Mouse (Mus musculus) MEL (cell line): Measurements from ENCODE around the gene Rab10. TPM values are rescaled to one million over a fixed set of nuclear protein-coding genes. Genes with fewer than 3 reads are reported as not detected.

ENCODE experiments used
- DNase-seq: peaks from one replicate; pipeline ENCODE4 v3.0.0; 2011; ENCODE audit warnings: low read depth, low spot score
- H3K27ac ChIP-seq: 2 replicates; pipeline ENCODE4 v1.5.1; 2012; ENCODE audit warnings: low read depth, mild to moderate bottlenecking, control low read depth, low read length, moderate library complexity; ENCODE audit not compliant: control insufficient read depth
- H3K27me3 ChIP-seq, 2 experiments: fragments of 150-350 bp in 1 of 2; sonication (generic) in 1 of 2; 2 replicates each; pipeline ENCODE4 v1.6.1; 2012; ENCODE audit warnings: low read length in 2 of 2, mild to moderate bottlenecking in 2 of 2, improper control_type of control experiment in 1 of 2, moderate library complexity in 1 of 2; ENCODE audit not compliant: insufficient read depth in 2 of 2, control insufficient read depth in 1 of 2
- H3K36me3 ChIP-seq, 2 experiments: 2 replicates each; pipeline ENCODE4 v1.6.1; 2012 to 2014; ENCODE audit warnings: low read length in 2 of 2, improper control_type of control experiment in 1 of 2, inconsistent platforms in 1 of 2, mild to moderate bottlenecking in 1 of 2; ENCODE audit not compliant: insufficient read depth in 2 of 2, control insufficient read depth in 1 of 2
- H3K4me1 ChIP-seq, 2 experiments: fragments of 150-350 bp in 1 of 2; sonication (generic) in 1 of 2; 2 replicates each; pipeline ENCODE4 v1.6.1; 2012; ENCODE audit warnings: low read length in 2 of 2, improper control_type of control experiment in 1 of 2, mild to moderate bottlenecking in 1 of 2; ENCODE audit not compliant: insufficient read depth in 2 of 2, control insufficient read depth in 1 of 2
- H3K4me3 ChIP-seq, 2 experiments: fragments of 150-350 bp in 1 of 2; sonication (generic) in 1 of 2; 2 replicates each; pipeline ENCODE4 v1.5.1; 2012; ENCODE audit warnings: low read depth in 2 of 2, low read length in 2 of 2, mild to moderate bottlenecking in 2 of 2, moderate library complexity in 2 of 2, control low read depth in 1 of 2, improper control_type of control experiment in 1 of 2; ENCODE audit not compliant: control insufficient read depth in 1 of 2, insufficient read depth in 1 of 2
- H3K79me2 ChIP-seq: 2 replicates; pipeline ENCODE4 v1.6.1; 2012; ENCODE audit warnings: mild to moderate bottlenecking, low read length, moderate library complexity; ENCODE audit not compliant: control insufficient read depth, poor library complexity, insufficient read depth
- H3K9ac ChIP-seq: 2 replicates; pipeline ENCODE4 v1.6.1; 2012; ENCODE audit warnings: low read depth, mild to moderate bottlenecking, control low read depth, low read length, moderate library complexity; ENCODE audit not compliant: control insufficient read depth, poor library complexity, severe bottlenecking
- H3K9me3 ChIP-seq: fragments of 150-350 bp; sonication (generic); replicated peaks from 2 replicates; pipeline ENCODE4 v1.6.1; 2012; ENCODE audit warnings: mild to moderate bottlenecking, low read length, improper control_type of control experiment, moderate library complexity; ENCODE audit not compliant: insufficient read depth
- BHLHE40 ChIP-seq: IDR thresholded peaks from 2 replicates; pipeline ENCODE4 v1.6.1; 2012; ENCODE audit warnings: low read depth, mild to moderate bottlenecking, inconsistent platforms, low read length, improper control_type of control experiment, borderline replicate concordance
- CHD2 ChIP-seq: IDR thresholded peaks from 2 replicates; pipeline ENCODE4 v1.6.1; 2011; ENCODE audit warnings: low read length, improper control_type of control experiment
- CTCF ChIP-seq, 3 experiments: IDR thresholded peaks in 2 of 3; conservative IDR thresholded peaks in 1 of 3; 2 replicates each; pipeline ENCODE4 v1.5.1; 2011 to 2012; ENCODE audit warnings: low read length in 3 of 3, low read depth in 2 of 3, mild to moderate bottlenecking in 2 of 3, improper control_type of control experiment in 1 of 3, inconsistent platforms in 1 of 3, mixed read lengths in 1 of 3, moderate library complexity in 1 of 3; ENCODE audit not compliant: control insufficient read depth in 1 of 3, insufficient read depth in 1 of 3, poor library complexity in 1 of 3, severe bottlenecking in 1 of 3
- ELF1 ChIP-seq: IDR thresholded peaks from 2 replicates; pipeline ENCODE4 v1.6.1; 2014; ENCODE audit warnings: low read depth, mild to moderate bottlenecking, inconsistent platforms, low read length, improper control_type of control experiment, moderate library complexity
- EP300 ChIP-seq, 2 experiments: IDR thresholded peaks; 2 replicates each; pipeline ENCODE4 v1.6.1; 2011; ENCODE audit warnings: improper control_type of control experiment in 2 of 2, low read length in 2 of 2, low read depth in 1 of 2, mild to moderate bottlenecking in 1 of 2
- ETS1 ChIP-seq: IDR thresholded peaks from 2 replicates; pipeline ENCODE4 v1.6.1; 2012; ENCODE audit warnings: low read depth, mild to moderate bottlenecking, inconsistent platforms, low read length, improper control_type of control experiment, moderate library complexity
- GABPA ChIP-seq: IDR thresholded peaks from 2 replicates; pipeline ENCODE4 v1.6.1; 2012; ENCODE audit warnings: low read depth, mild to moderate bottlenecking, inconsistent platforms, low read length, improper control_type of control experiment, moderate library complexity
- GATA1 ChIP-seq: IDR thresholded peaks from 2 replicates; pipeline ENCODE4 v1.6.1; 2011; ENCODE audit warnings: low read depth, low read length, improper control_type of control experiment
- HCFC1 ChIP-seq: IDR thresholded peaks from 2 replicates; pipeline ENCODE4 v1.6.1; 2012; ENCODE audit warnings: low read depth, mild to moderate bottlenecking, inconsistent platforms, low read length, improper control_type of control experiment, moderate library complexity
- JUND ChIP-seq: IDR thresholded peaks from 2 replicates; pipeline ENCODE4 v1.6.1; 2011; ENCODE audit warnings: low read depth, mild to moderate bottlenecking, improper control_type of control experiment, low read length
- MAFK ChIP-seq: IDR thresholded peaks from 2 replicates; pipeline ENCODE4 v1.6.1; 2011; ENCODE audit warnings: low read depth, mild to moderate bottlenecking, low read length, improper control_type of control experiment, borderline replicate concordance
- MAX ChIP-seq: IDR thresholded peaks from 2 replicates; pipeline ENCODE4 v1.6.1; 2011; ENCODE audit warnings: low read length, improper control_type of control experiment
- MAZ ChIP-seq: IDR thresholded peaks from 2 replicates; pipeline ENCODE4 v1.6.1; 2012; ENCODE audit warnings: low read depth, mild to moderate bottlenecking, inconsistent platforms, low read length, improper control_type of control experiment
- MXI1 ChIP-seq: IDR thresholded peaks from 2 replicates; pipeline ENCODE4 v1.6.1; 2011; ENCODE audit warnings: mild to moderate bottlenecking, low read depth, low read length, improper control_type of control experiment
- MYB ChIP-seq: IDR thresholded peaks from 2 replicates; pipeline ENCODE4 v1.6.1; 2011; ENCODE audit warnings: mild to moderate bottlenecking, low read depth, low read length, improper control_type of control experiment
- MYC ChIP-seq: IDR thresholded peaks from 2 replicates; pipeline ENCODE4 v1.6.1; 2011; ENCODE audit warnings: low read depth, mild to moderate bottlenecking, low read length, improper control_type of control experiment, moderate library complexity
- NELFE ChIP-seq: IDR thresholded peaks from 2 replicates; pipeline ENCODE4 v1.6.1; 2011; ENCODE audit warnings: low read depth, low read length, improper control_type of control experiment
- NRF1 ChIP-seq: IDR thresholded peaks from 2 replicates; pipeline ENCODE4 v1.6.1; 2014; ENCODE audit warnings: low read depth, mild to moderate bottlenecking, inconsistent platforms, low read length, improper control_type of control experiment, moderate library complexity; ENCODE audit not compliant: poor library complexity, insufficient read depth, severe bottlenecking
- POLR2A ChIP-seq, 2 experiments: IDR thresholded peaks; 2 replicates each; pipeline ENCODE4 v1.6.1; 2011 to 2012; ENCODE audit warnings: low read length in 2 of 2, mild to moderate bottlenecking in 2 of 2, control low read depth in 1 of 2, improper control_type of control experiment in 1 of 2, low read depth in 1 of 2, moderate library complexity in 1 of 2; ENCODE audit not compliant: control insufficient read depth in 1 of 2, insufficient read depth in 1 of 2, poor library complexity in 1 of 2
- POLR2AphosphoS2 ChIP-seq: IDR thresholded peaks from 2 replicates; pipeline ENCODE4 v1.6.1; 2011; ENCODE audit warnings: low read length, improper control_type of control experiment
- POLR2AphosphoS5 ChIP-seq: IDR thresholded peaks from 2 replicates; pipeline ENCODE4 v1.6.1; 2012; ENCODE audit warnings: low read depth, borderline replicate concordance, mild to moderate bottlenecking, inconsistent platforms, low read length, moderate library complexity, mixed read lengths
- RAD21 ChIP-seq: IDR thresholded peaks from 2 replicates; pipeline ENCODE4 v1.6.1; 2011; ENCODE audit warnings: mild to moderate bottlenecking, low read depth, low read length, improper control_type of control experiment
- RCOR1 ChIP-seq: IDR thresholded peaks from 2 replicates; pipeline ENCODE4 v1.6.1; 2012; ENCODE audit warnings: low read depth, mild to moderate bottlenecking, inconsistent platforms, low read length, improper control_type of control experiment
- SIN3A ChIP-seq: IDR thresholded peaks from 2 replicates; pipeline ENCODE4 v1.6.1; 2012; ENCODE audit warnings: low read length, improper control_type of control experiment, inconsistent platforms
- SMC3 ChIP-seq: IDR thresholded peaks from 2 replicates; pipeline ENCODE4 v1.6.1; 2011; ENCODE audit warnings: low read depth, low read length, improper control_type of control experiment
- TCF12 ChIP-seq: IDR thresholded peaks from 2 replicates; pipeline ENCODE4 v1.6.1; 2014; ENCODE audit warnings: low read depth, mild to moderate bottlenecking, inconsistent platforms, low read length, improper control_type of control experiment, moderate library complexity
- USF2 ChIP-seq, 2 experiments: IDR thresholded peaks; 2 replicates each; pipeline ENCODE4 v1.6.1; 2011 to 2012; ENCODE audit warnings: improper control_type of control experiment in 2 of 2, low read length in 2 of 2, borderline replicate concordance in 1 of 2, inconsistent platforms in 1 of 2, low read depth in 1 of 2, mild to moderate bottlenecking in 1 of 2; ENCODE audit not compliant: insufficient read depth in 1 of 2
- ZC3H11A ChIP-seq: IDR thresholded peaks from 2 replicates; pipeline ENCODE4 v1.6.1; 2012; ENCODE audit warnings: low read depth, mild to moderate bottlenecking, inconsistent platforms, low read length, improper control_type of control experiment
- ZKSCAN1 ChIP-seq: IDR thresholded peaks from 2 replicates; pipeline ENCODE4 v1.6.1; 2012; ENCODE audit warnings: low read depth, mild to moderate bottlenecking, inconsistent platforms, low read length, improper control_type of control experiment, moderate library complexity
- ZMIZ1 ChIP-seq: IDR thresholded peaks from 2 replicates; pipeline ENCODE4 v1.6.1; 2012; ENCODE audit warnings: low read depth, mild to moderate bottlenecking, inconsistent platforms, low read length, improper control_type of control experiment, moderate library complexity
- ZNF384 ChIP-seq: IDR thresholded peaks from 2 replicates; pipeline ENCODE4 v1.6.1; 2012; ENCODE audit warnings: low read depth, mild to moderate bottlenecking, inconsistent platforms, low read length, improper control_type of control experiment
- polyA plus RNA-seq, 2 experiments: library from polyadenylated mRNA; stranded (reverse) in 1 of 2; unstranded in 1 of 2; fragments of >175 nt in 1 of 2; fragments of >200 nt in 1 of 2; gene quantifications; 2 replicates each; pipeline versions ENCODE4 v1.2.1 to v1.2.4; 2012; ENCODE audit warnings: low replicate concordance in 2 of 2, low read depth in 1 of 2; ENCODE audit not compliant: insufficient read length in 2 of 2, insufficient read depth in 1 of 2, missing spikeins in 1 of 2
- total RNA-seq: library from RNA; depleted of rRNA; stranded (reverse); fragments of 300-350 nt; gene quantifications from 2 replicates; pipeline ENCODE4 v1.2.3, GENCODE M21; 2012

Rab10 gene
- total and polyA plus RNA-seq, 3 experiments: 41.3 to 71.8 (median 67.7) TPM

GRCm38 (mm10) chr12:3285919-3286318 lies 23.9 kb downstream of the Rab10 start:
- TF ChIP-seq POLR2AphosphoS5: no peak
- no peak for TF ChIP-seq GABPA
- no peak for TF ChIP-seq POLR2AphosphoS2
- TF ChIP-seq GATA1: no peak
- no peak for TF ChIP-seq MYC
- no peak for TF ChIP-seq TCF12
- no peak for TF ChIP-seq SIN3A
- TF ChIP-seq NRF1: no peak
- TF ChIP-seq RAD21: no peak
- no peak for TF ChIP-seq ETS1
- TF ChIP-seq EP300 (IDR thresholded peaks at IDR 0.05; ENCODE audit: low read depth in 1 of 2, low read length in 2 of 2): no peak; a peak in 1 of 4 replicates
- no peak for TF ChIP-seq ZNF384
- TF ChIP-seq RCOR1: no peak
- no peak for TF ChIP-seq POLR2A (IDR thresholded peaks at IDR 0.05; ENCODE audit: control insufficient read depth in 1 of 2, insufficient read depth in 1 of 2, low read depth in 1 of 2, low read length in 2 of 2, poor library complexity in 1 of 2)
- TF ChIP-seq BHLHE40: no peak
- TF ChIP-seq ZKSCAN1: no peak
- no peak for TF ChIP-seq ZMIZ1
- TF ChIP-seq MAX: no peak
- no peak for TF ChIP-seq JUND
- TF ChIP-seq MXI1: no peak
- TF ChIP-seq, all 39 proteins: peak for 0
- peaks cover 2 to 63% of the 10 kb centered on the region in 2 experiments; a peak in 3 of 4 replicates for H3K36me3 ChIP-seq
- peaks cover 54% of the 10 kb centered on the region for H3K79me2 ChIP-seq
- H3K4me3 ChIP-seq: peak overlapping the region in 1 of 2 experiments; percentile 2; a peak in 1 of 4 replicates
- DNase-seq: no peak
- peaks cover 20 to 34% of the 10 kb centered on the region in 2 experiments for H3K4me1 ChIP-seq
- peak overlapping the region; percentile 73 for H3K27ac ChIP-seq
- H3K9ac ChIP-seq: peak overlapping the region; percentile 33; the same call in 1 of the 2 replicates
- H3K27me3 ChIP-seq: no peaks in the 10 kb centered on the region
- no peaks in the 10 kb centered on the region for H3K9me3 ChIP-seq

- Histone ChIP-seq H3K36me3 (peaks cover 0 to 60% of the 10 kb centered on the region in 2 experiments; a peak in 2 of 4 replicates), H3K9ac (peak overlapping the region; percentile 67), H3K4me3 (peak overlapping the region; percentile 40 to 59), H3K27me3 (no peaks in the 10 kb centered on the region), H3K27ac (peak overlapping the region; percentile 96), H3K9me3 (no peaks in the 10 kb centered on the region), H3K79me2 (peaks cover 54% of the 10 kb centered on the region), H3K4me1 (peaks cover 18 to 32% of the 10 kb centered on the region in 2 experiments)
- DNase-seq: peak; percentile 88
- TF ChIP-seq NELFE: no peak
- no peak for TF ChIP-seq ZC3H11A
- peak; percentile 78 for TF ChIP-seq ZNF384
- TF ChIP-seq EP300 (IDR thresholded peaks at IDR 0.05; ENCODE audit: low read depth in 1 of 2, low read length in 2 of 2): peak; percentile 95
- no peak for TF ChIP-seq CTCF (IDR thresholded peaks at IDR 0.05 in 2 of 3, conservative IDR thresholded peaks at IDR 0.05 in 1 of 3; ENCODE audit: control insufficient read depth in 1 of 3, insufficient read depth in 1 of 3, low read depth in 2 of 3, low read length in 3 of 3, poor library complexity in 1 of 3, severe bottlenecking in 1 of 3)
- TF ChIP-seq MAX: peak; percentile 70; the same call in 1 of the 2 replicates
- TF ChIP-seq POLR2AphosphoS5: no peak
- peak; percentile 92 for TF ChIP-seq MAFK
- peak; percentile 80 for TF ChIP-seq JUND
- TF ChIP-seq CHD2: no peak
- TF ChIP-seq GABPA: peak; percentile 90
- TF ChIP-seq ELF1: no peak
- no peak for TF ChIP-seq SMC3
- TF ChIP-seq MYC: peak; percentile 92
- TF ChIP-seq SIN3A: peak; percentile 91
- no peak for TF ChIP-seq HCFC1
- no peak for TF ChIP-seq POLR2A (IDR thresholded peaks at IDR 0.05; ENCODE audit: control insufficient read depth in 1 of 2, insufficient read depth in 1 of 2, low read depth in 1 of 2, low read length in 2 of 2, poor library complexity in 1 of 2)
- no peak for TF ChIP-seq USF2 (IDR thresholded peaks at IDR 0.05; ENCODE audit: borderline replicate concordance in 1 of 2, insufficient read depth in 1 of 2, low read depth in 1 of 2, low read length in 2 of 2)
- TF ChIP-seq MAZ: no peak
- no peak for TF ChIP-seq MYB
These were observed 24.4 kb downstream of the Rab10 start for GRCm38 (mm10) chr12:3285377-3285776.
